Mouse (Mus musculus): ENCODE results near the gene Ccnb3. TPM values are rescaled to one million over a fixed set of nuclear protein-coding genes. Genes with fewer than 3 reads are reported as not detected.
"Not testable (repeated sequence)": the region's sequence is repeated elsewhere in the genome, so short reads cannot be mapped to it uniquely, and the experiment has no call there.

The Ccnb3 gene
- polyA plus RNA-seq, 1 experiment from 2014 or later, result not detected

DNA sequence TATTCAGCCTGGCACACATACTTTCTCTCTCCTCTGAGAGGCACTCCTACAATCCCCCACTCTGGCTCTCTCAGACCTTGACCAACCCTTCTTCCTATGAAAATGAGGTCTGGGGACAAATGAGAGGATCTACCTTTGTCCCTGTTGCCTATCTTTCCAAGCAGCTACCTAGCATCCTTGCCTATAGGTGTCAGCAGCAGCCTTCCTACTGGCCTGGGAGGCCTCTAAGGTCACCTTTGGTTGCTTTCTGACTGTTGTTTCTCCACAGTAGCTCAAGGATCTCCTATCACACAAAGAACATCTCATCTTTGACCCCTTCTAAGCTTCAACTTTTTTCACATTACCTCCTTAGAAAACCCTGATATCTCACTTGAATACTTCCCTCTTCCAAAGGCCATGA is 15.6 kb upstream of the Ccnb3 start:
- Histone ChIP-seq H3K4me1 (ENCODE audit: insufficient read depth) (no peaks in the 10 kb centered on the region), H3K36me3 (ENCODE audit: insufficient read depth) (no peaks in the 10 kb centered on the region), H3K4me2 (no peak overlapping the region), H3K27me3 (ENCODE audit: insufficient read depth, low read length) (no peaks in the 10 kb centered on the region), H3K9ac (no peak overlapping the region), H3K27ac (ENCODE audit: low read depth) (no peak overlapping the region), H3K4me3 (ENCODE audit: low read depth, low read length) (no peak overlapping the region), H3K9me3 (ENCODE audit: low read depth, low read length) (no peaks in the 10 kb centered on the region)
- TF ChIP-seq CTCF (IDR thresholded peaks at IDR 0.05; ENCODE audit: low read depth), result no peak
- DNase-seq, result no peak
- no peak for ATAC-seq (ENCODE audit: insufficient read depth)

DNA sequence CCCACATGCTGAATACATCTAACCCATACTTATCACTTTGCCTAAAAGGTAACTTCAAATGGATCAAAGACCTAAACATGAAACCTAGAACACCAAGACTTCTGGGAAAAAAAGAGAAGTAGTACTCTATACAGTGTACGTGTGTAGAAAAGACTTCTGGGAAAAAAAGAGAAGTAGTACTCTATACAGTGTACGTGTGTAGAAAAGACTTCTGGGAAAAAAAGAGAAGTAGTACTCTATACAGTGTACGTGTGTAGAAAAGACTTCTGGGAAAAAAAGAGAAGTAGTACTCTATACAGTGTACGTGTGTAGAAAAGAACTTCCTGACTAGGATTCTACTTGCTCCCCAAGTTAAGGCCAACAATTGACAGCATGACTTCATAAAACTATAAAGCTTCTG is 57.5 kb downstream of the Ccnb3 start:
- not testable (repeated sequence) for H3K9me3 ChIP-seq (ENCODE audit: low read depth, low read length); H3K36me3 ChIP-seq (ENCODE audit: insufficient read depth); ATAC-seq (ENCODE audit: insufficient read depth); H3K4me2 ChIP-seq; H3K4me3 ChIP-seq (ENCODE audit: low read depth, low read length); H3K27ac ChIP-seq (ENCODE audit: low read depth); DNase-seq; H3K27me3 ChIP-seq (ENCODE audit: insufficient read depth, low read length); H3K4me1 ChIP-seq (ENCODE audit: insufficient read depth); H3K9ac ChIP-seq
- 76% methylated on average over 3 of the region's 4 CpGs for WGBS

DNA sequence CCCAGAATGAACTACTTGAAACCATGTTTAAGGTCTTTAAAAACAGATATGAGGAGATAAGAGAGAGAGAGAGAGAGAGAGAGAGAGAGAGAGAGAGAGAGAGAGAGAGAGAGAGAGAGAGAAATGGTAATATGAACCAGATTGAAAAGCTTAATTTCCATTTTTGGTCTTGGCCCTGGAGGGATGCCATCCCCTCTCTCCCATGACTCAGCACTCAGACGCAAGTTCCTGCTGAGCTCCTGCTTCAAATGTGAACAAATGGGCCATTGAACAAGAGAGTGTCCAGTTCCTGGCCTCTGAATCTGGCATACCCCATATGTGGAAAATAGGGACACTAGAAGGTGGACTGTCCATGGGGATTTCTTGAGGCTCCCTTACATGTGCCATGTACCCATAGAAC is 69.5 kb downstream of the Ccnb3 start:
- DNase-seq, result peak; percentile 0
- H3K9me3 ChIP-seq (ENCODE audit: low read depth, low read length), result no peaks in the 10 kb centered on the region
- H3K4me1 ChIP-seq (ENCODE audit: insufficient read depth), result no peaks in the 10 kb centered on the region

GRCm38 (mm10) chrX:6968598-6968997 is 72.8 kb downstream of the Ccnb3 start:
- no peaks in the 10 kb centered on the region for H3K4me1 ChIP-seq (ENCODE audit: insufficient read depth)
- H3K9me3 ChIP-seq (ENCODE audit: low read depth, low read length), result no peaks in the 10 kb centered on the region
- no peak for TF ChIP-seq CTCF (IDR thresholded peaks at IDR 0.05; ENCODE audit: low read depth)
- H3K27me3 ChIP-seq (ENCODE audit: insufficient read depth, low read length), result no peaks in the 10 kb centered on the region
- no peak overlapping the region for H3K27ac ChIP-seq (ENCODE audit: low read depth)
- no peak overlapping the region for H3K9ac ChIP-seq
- ATAC-seq (ENCODE audit: insufficient read depth) (no peak), DNase-seq (peak; percentile 3)
- no peak overlapping the region for H3K4me3 ChIP-seq (ENCODE audit: low read depth, low read length)
- no peak overlapping the region for H3K4me2 ChIP-seq
- WGBS, result 62% methylated on average over 3 of the region's 3 CpGs
- H3K36me3 ChIP-seq (ENCODE audit: insufficient read depth), result no peaks in the 10 kb centered on the region

More for the DNA sequence above, 69.5 kb downstream of the Ccnb3 start:
- ATAC-seq (ENCODE audit: insufficient read depth), result no peak
- Histone ChIP-seq H3K27me3 (ENCODE audit: insufficient read depth, low read length) (no peaks in the 10 kb centered on the region), H3K9ac (no peak overlapping the region), H3K36me3 (ENCODE audit: insufficient read depth) (no peaks in the 10 kb centered on the region), H3K4me3 (ENCODE audit: low read depth, low read length) (no peak overlapping the region), H3K4me2 (no peak overlapping the region), H3K27ac (ENCODE audit: low read depth) (no peak overlapping the region)
- 42% methylated on average over 1 of the region's 1 CpGs for WGBS
- TF ChIP-seq CTCF (IDR thresholded peaks at IDR 0.05; ENCODE audit: low read depth), result no peak

Other genes starting within 250 kb of the Ccnb3 start
- gene Akap4, start 25.9 kb upstream of the Ccnb3 start, polyA plus RNA-seq (2014; fragmentation: Nextera tagmentation; extraction: Ambion mirVana), result not detected in 2 replicates

Measured in lung, embryonic 14.5 days (tissue).